Mouse (Mus musculus) kidney, postnatal 25 days (tissue): ENCODE data around the gene Kcnh2.

Experiments used
- DNase-seq, 2 experiments: peaks; one replicate each; pipeline ENCODE4 v3.0.0; 2021; ENCODE audit warnings: mixed read lengths in 2 of 2

Gene Kcnh2

GRCm38 (mm10) chr5:24374666-24375328 is 23.4 kb upstream of the Kcnh2 start:
- DNase-seq = no peak

GRCm38 (mm10) chr5:24374216-24374615 is 22.8 kb upstream of the Kcnh2 start:
- no peak for DNase-seq

GRCm38 (mm10) chr5:24373807-24374206 is 22.4 kb upstream of the Kcnh2 start:
- no peak for DNase-seq

GRCm38 (mm10) chr5:24369767-24370166 is 18.4 kb upstream of the Kcnh2 start:
- DNase-seq = no peak

GRCm38 (mm10) chr5:24366426-24366825 is 15.0 kb upstream of the Kcnh2 start:
- no peak for DNase-seq

GRCm38 (mm10) chr5:24365528-24365927 is 14.1 kb upstream of the Kcnh2 start:
- no peak for DNase-seq

- no peak for DNase-seq
Observed at GRCm38 (mm10) chr5:24364963-24365362, 13.6 kb upstream of the Kcnh2 start.

GRCm38 (mm10) chr5:24364508-24364907 is 13.1 kb upstream of the Kcnh2 start, which contains the start of gene Nos3:
Gene Nos3, plus strand, starts transcription at chr5:24364810.
- DNase-seq = peak; percentile 77 to 88

GRCm38 (mm10) chr5:24364061-24364460 is 12.7 kb upstream of the Kcnh2 start:
- DNase-seq = no peak

GRCm38 (mm10) chr5:24363467-24363866 is 12.1 kb upstream of the Kcnh2 start:
- no peak for DNase-seq

GRCm38 (mm10) chr5:24360792-24361454 is 9.5 kb upstream of the Kcnh2 start:
- peak; percentile 77 to 88 for DNase-seq

- peak; percentile 86 to 91 for DNase-seq
Observed at GRCm38 (mm10) chr5:24357461-24357860, 6.1 kb upstream of the Kcnh2 start.

GRCm38 (mm10) chr5:24356764-24357163 is 5.4 kb upstream of the Kcnh2 start:
- no peak for DNase-seq

GRCm38 (mm10) chr5:24353327-24353726 is 1.9 kb upstream of the Kcnh2 start:
- DNase-seq = no peak

- DNase-seq = no peak
Observed at GRCm38 (mm10) chr5:24352251-24352859, 951 bp upstream of the Kcnh2 start.

GRCm38 (mm10) chr5:24351701-24352171 is 332 bp upstream of the Kcnh2 start:
- peak; percentile 65 to 82 for DNase-seq

- no peak for DNase-seq
Observed at GRCm38 (mm10) chr5:24350531-24351250, 713 bp downstream of the Kcnh2 start.

- no peak for DNase-seq
Observed at GRCm38 (mm10) chr5:24350073-24350472, 1.3 kb downstream of the Kcnh2 start.

- peak; percentile 27 to 50 for DNase-seq
Observed at GRCm38 (mm10) chr5:24348546-24348945, 2.9 kb downstream of the Kcnh2 start.

- peak; percentile 74 to 81 for DNase-seq
Observed at GRCm38 (mm10) chr5:24348128-24348527, 3.3 kb downstream of the Kcnh2 start.

GRCm38 (mm10) chr5:24347186-24347875 is 4.1 kb downstream of the Kcnh2 start:
- DNase-seq = no peak

- DNase-seq = no peak
Observed at GRCm38 (mm10) chr5:24346313-24346712, 5.1 kb downstream of the Kcnh2 start.
